Mouse (Mus musculus) intestine, embryonic 14.5 days (tissue): ENCODE measurements around the gene Zdhhc11. TPM values are rescaled to one million over a fixed set of nuclear protein-coding genes. Genes with fewer than 3 reads are reported as not detected.

ENCODE experiments used
- ATAC-seq: fragments of 200-750 bp; cut with Nextera tagmentation; replicated peaks from 2 replicates; pipeline ENCODE4 v1.8.0; 2017; ENCODE audit warnings: low read depth, moderate number of reproducible peaks, moderate TSS enrichment, moderate library complexity; ENCODE audit not compliant: low FRiP score, low TSS enrichment
- DNase-seq: peaks from one replicate; pipeline ENCODE4 v3.0.0-alpha.2; 2018; ENCODE audit warnings: low spot score
- H3K27ac ChIP-seq: fragments of 300-500 bp; sonication (generic); 2 replicates; pipeline ENCODE4 v1.5.1; 2014; ENCODE audit warnings: low read depth, mild to moderate bottlenecking, control low read depth
- H3K27me3 ChIP-seq: fragments of 300-500 bp; sonication (generic); replicated peaks from 2 replicates; pipeline ENCODE4 v1.6.1; 2014; ENCODE audit warnings: low read length, control low read depth; ENCODE audit not compliant: control insufficient read depth, insufficient read depth
- H3K36me3 ChIP-seq: fragments of 300-500 bp; sonication (generic); 2 replicates; pipeline ENCODE4 v1.6.1; 2014; ENCODE audit warnings: low read length, control low read depth; ENCODE audit not compliant: control insufficient read depth, insufficient read depth
- H3K4me1 ChIP-seq: fragments of 300-500 bp; sonication (generic); replicated peaks from 2 replicates; pipeline ENCODE4 v1.6.1; 2014; ENCODE audit warnings: low read length, control low read depth, mixed read lengths; ENCODE audit not compliant: control insufficient read depth, insufficient read depth
- H3K4me2 ChIP-seq: fragments of 300-500 bp; sonication (generic); 2 replicates; pipeline ENCODE4 v1.6.1; 2014; ENCODE audit warnings: low read length
- H3K4me3 ChIP-seq: fragments of 300-500 bp; sonication (generic); 2 replicates; pipeline ENCODE4 v1.5.1; 2014; ENCODE audit warnings: low read depth, low read length, control low read depth, mixed read lengths
- H3K9ac ChIP-seq: fragments of 300-500 bp; sonication (generic); 2 replicates; pipeline ENCODE4 v1.6.1; 2014; ENCODE audit warnings: mild to moderate bottlenecking, low read length
- H3K9me3 ChIP-seq: fragments of 300-500 bp; sonication (generic); 2 replicates; pipeline ENCODE4 v1.6.1; 2016; ENCODE audit warnings: low read length, control low read depth; ENCODE audit not compliant: control insufficient read depth
- WGBS: fragments of 180-500 bp; shearing (Covaris S2); extraction: QIAGEN DNeasy Blood & Tissue Kit; methylation state at CpG from one replicate; pipeline ENCODE4 v1.1.7; 2014; 5-methylcytosine and 5-hydroxymethylcytosine counted together
- polyA plus RNA-seq: library from polyadenylated mRNA; unstranded; fragments of >200 nt; fragmentation: Nextera tagmentation; extraction: Ambion mirVana; gene quantifications from 2 replicates; pipeline ENCODE4 v1.2.1, GENCODE M21; 2014

The Zdhhc11 gene
- polyA plus RNA-seq, 1 experiment from 2014 or later = not detected

GRCm38 (mm10) chr13:73954666-73955065 is 9.0 kb upstream of the Zdhhc11 start:
- Histone ChIP-seq H3K4me1 (no peaks in the 10 kb centered on the region), H3K27ac (no peak overlapping the region), H3K4me3 (no peak overlapping the region), H3K27me3 (no peaks in the 10 kb centered on the region), H3K4me2 (no peak overlapping the region), H3K9ac (no peak overlapping the region), H3K9me3 (no peaks in the 10 kb centered on the region), H3K36me3 (peaks cover 94% of the 10 kb centered on the region)
- ATAC-seq = no peak
- DNase-seq = no peak
- 57% methylated on average over 6 of the region's 6 CpGs for WGBS

- Histone ChIP-seq H3K4me1 (no peaks in the 10 kb centered on the region), H3K27me3 (no peaks in the 10 kb centered on the region), H3K27ac (no peak overlapping the region), H3K9me3 (no peaks in the 10 kb centered on the region), H3K9ac (no peak overlapping the region), H3K4me3 (no peak overlapping the region), H3K4me2 (no peak overlapping the region), H3K36me3 (peaks cover 94% of the 10 kb centered on the region)
- 89% methylated on average over 5 of the region's 5 CpGs for WGBS
- ATAC-seq (no peak), DNase-seq (no peak)
Measured at GRCm38 (mm10) chr13:73955531-73955930, 8.1 kb upstream of the Zdhhc11 start.

GRCm38 (mm10) chr13:73960117-73960652 is 3.5 kb upstream of the Zdhhc11 start:
- Histone ChIP-seq H3K4me3 (no peak overlapping the region), H3K9me3 (no peaks in the 10 kb centered on the region), H3K4me2 (no peak overlapping the region), H3K9ac (no peak overlapping the region), H3K4me1 (no peaks in the 10 kb centered on the region), H3K27me3 (no peaks in the 10 kb centered on the region), H3K27ac (no peak overlapping the region), H3K36me3 (peaks cover 61% of the 10 kb centered on the region)
- ATAC-seq (no peak), DNase-seq (no peak)
- 93% methylated on average over 10 of the region's 10 CpGs for WGBS

GRCm38 (mm10) chr13:73961177-73961576 is 2.5 kb upstream of the Zdhhc11 start:
- Histone ChIP-seq H3K4me2 (no peak overlapping the region), H3K27ac (no peak overlapping the region), H3K9me3 (no peaks in the 10 kb centered on the region), H3K27me3 (no peaks in the 10 kb centered on the region), H3K4me3 (no peak overlapping the region), H3K36me3 (peaks cover 51% of the 10 kb centered on the region), H3K9ac (no peak overlapping the region), H3K4me1 (no peaks in the 10 kb centered on the region)
- DNase-seq = no peak
- 80% methylated on average over 4 of the region's 4 CpGs for WGBS
- ATAC-seq = no peak

- DNase-seq = peak; percentile 73
- Histone ChIP-seq H3K9ac (no peak overlapping the region), H3K9me3 (no peaks in the 10 kb centered on the region), H3K4me1 (peaks cover 3% of the 10 kb centered on the region; the same call in 1 of the 2 replicates), H3K27me3 (no peaks in the 10 kb centered on the region), H3K4me3 (no peak overlapping the region), H3K27ac (no peak overlapping the region), H3K4me2 (peak overlapping the region; percentile 25; the same call in 1 of the 2 replicates), H3K36me3 (no peaks in the 10 kb centered on the region)
- peak; percentile 76 for ATAC-seq
- 28% methylated on average over 12 of the region's 12 CpGs for WGBS
Measured at GRCm38 (mm10) chr13:73970545-73971448, 7.1 kb downstream of the Zdhhc11 start.

- no peak overlapping the region for H3K9ac ChIP-seq
- H3K4me1 ChIP-seq = peaks cover 3% of the 10 kb centered on the region; the same call in 1 of the 2 replicates
- H3K27me3 ChIP-seq = no peaks in the 10 kb centered on the region
- ATAC-seq (no peak), DNase-seq (no peak)
- H3K4me2 ChIP-seq = no peak overlapping the region
- H3K27ac ChIP-seq = no peak overlapping the region
- no peak overlapping the region for H3K4me3 ChIP-seq
- H3K9me3 ChIP-seq = no peaks in the 10 kb centered on the region
- WGBS = 85% methylated on average over 3 of the region's 3 CpGs
- no peaks in the 10 kb centered on the region for H3K36me3 ChIP-seq
Measured at GRCm38 (mm10) chr13:73974523-73974922, 10.9 kb downstream of the Zdhhc11 start.

GRCm38 (mm10) chr13:73976935-73977334 is 13.3 kb downstream of the Zdhhc11 start:
- DNase-seq (no peak), ATAC-seq (no peak)
- Histone ChIP-seq H3K27me3 (no peaks in the 10 kb centered on the region), H3K9me3 (no peaks in the 10 kb centered on the region), H3K9ac (no peak overlapping the region), H3K36me3 (no peaks in the 10 kb centered on the region), H3K4me1 (no peaks in the 10 kb centered on the region), H3K4me2 (no peak overlapping the region), H3K4me3 (no peak overlapping the region), H3K27ac (no peak overlapping the region)
- WGBS = 81% methylated on average over 5 of the region's 5 CpGs

GRCm38 (mm10) chr13:73990325-73990724 is 26.7 kb downstream of the Zdhhc11 start:
- Histone ChIP-seq H3K9ac (no peak overlapping the region), H3K4me3 (no peak overlapping the region), H3K4me1 (no peaks in the 10 kb centered on the region), H3K9me3 (no peaks in the 10 kb centered on the region), H3K27me3 (no peaks in the 10 kb centered on the region), H3K36me3 (no peaks in the 10 kb centered on the region), H3K27ac (no peak overlapping the region), H3K4me2 (no peak overlapping the region)
- 79% methylated on average over 5 of the region's 5 CpGs for WGBS
- ATAC-seq (no peak), DNase-seq (no peak)
